Mouse (Mus musculus) E14TG2a.4 (cell line): ENCODE results near the gene Abhd16a.

Source experiments
- H3K27me3 ChIP-seq: 2 replicates; pipeline ENCODE4 v1.6.1; 2014; ENCODE audit warnings: low read length, control low read depth; ENCODE audit not compliant: insufficient read depth
- H3K36me3 ChIP-seq: 2 replicates; pipeline ENCODE4 v1.6.1; 2014; ENCODE audit warnings: low read length, control low read depth; ENCODE audit not compliant: insufficient read depth
- H3K4me1 ChIP-seq: replicated peaks from 2 replicates; pipeline ENCODE4 v1.6.1; 2014; ENCODE audit warnings: low read depth, low read length, control low read depth
- H3K4me3 ChIP-seq: replicated peaks from 2 replicates; pipeline ENCODE4 v1.5.1; 2014; ENCODE audit warnings: mild to moderate bottlenecking, low read length
- H3K9me3 ChIP-seq: 2 replicates; pipeline ENCODE4 v1.6.1; 2014; ENCODE audit warnings: low read length, control low read depth
- CTCF ChIP-seq: conservative IDR thresholded peaks from 2 replicates; pipeline ENCODE4 v1.5.1; 2014; ENCODE audit warnings: low read length
- NANOG ChIP-seq: IDR thresholded peaks from 2 replicates; pipeline ENCODE4 v1.6.1; 2014; ENCODE audit warnings: borderline replicate concordance, low read length, mixed read lengths
- POU5F1 ChIP-seq: IDR thresholded peaks from 2 replicates; pipeline ENCODE4 v1.6.1; 2014; ENCODE audit warnings: low read length, borderline replicate concordance

The Abhd16a gene

DNA sequence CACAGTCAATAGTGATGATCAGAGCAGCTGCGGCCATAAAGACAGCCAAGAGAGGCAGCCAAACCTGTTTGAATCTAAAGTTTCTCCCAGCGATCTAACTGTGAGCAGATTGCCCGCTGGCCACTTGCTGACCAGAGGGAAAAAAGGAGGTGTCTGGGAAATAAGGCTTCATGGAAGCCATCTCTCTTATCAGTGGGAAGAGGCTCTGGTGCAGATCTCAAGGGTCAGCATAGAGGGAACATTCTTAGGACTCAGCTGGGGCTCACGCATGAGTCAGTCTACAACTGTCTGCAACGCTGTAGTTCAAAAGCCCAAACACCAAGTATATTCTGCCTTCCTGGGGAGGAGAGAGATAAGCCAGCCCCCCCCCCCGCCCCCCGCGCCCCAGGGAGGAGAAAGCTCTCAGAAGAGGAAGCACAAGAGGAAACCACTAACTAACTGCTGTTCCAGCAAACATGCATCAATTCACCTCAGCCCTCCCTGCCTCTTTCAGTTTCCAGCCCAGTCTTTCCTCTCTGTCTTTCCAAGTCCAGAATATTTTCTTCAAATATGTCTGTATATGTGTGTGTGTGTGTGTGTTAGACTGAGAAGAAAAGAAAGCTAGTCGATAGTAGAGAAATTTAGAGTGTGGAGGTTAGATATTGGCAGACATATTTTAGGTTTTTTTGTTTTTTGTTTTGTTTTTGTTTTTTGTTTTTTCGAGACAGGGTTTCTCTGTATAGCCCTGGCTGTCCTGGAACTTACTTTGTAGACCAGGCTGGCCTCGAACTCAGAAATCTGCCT is 40.7 kb upstream of the Abhd16a start:
- Histone ChIP-seq H3K4me3 (no peak overlapping the region), H3K36me3 (peaks cover 12% of the 10 kb centered on the region), H3K27me3 (peaks cover 26% of the 10 kb centered on the region), H3K4me1 (peaks cover 75% of the 10 kb centered on the region), H3K9me3 (no peaks in the 10 kb centered on the region)
- no peak for TF ChIP-seq CTCF
- TF ChIP-seq POU5F1: no peak
- no peak for TF ChIP-seq NANOG

DNA sequence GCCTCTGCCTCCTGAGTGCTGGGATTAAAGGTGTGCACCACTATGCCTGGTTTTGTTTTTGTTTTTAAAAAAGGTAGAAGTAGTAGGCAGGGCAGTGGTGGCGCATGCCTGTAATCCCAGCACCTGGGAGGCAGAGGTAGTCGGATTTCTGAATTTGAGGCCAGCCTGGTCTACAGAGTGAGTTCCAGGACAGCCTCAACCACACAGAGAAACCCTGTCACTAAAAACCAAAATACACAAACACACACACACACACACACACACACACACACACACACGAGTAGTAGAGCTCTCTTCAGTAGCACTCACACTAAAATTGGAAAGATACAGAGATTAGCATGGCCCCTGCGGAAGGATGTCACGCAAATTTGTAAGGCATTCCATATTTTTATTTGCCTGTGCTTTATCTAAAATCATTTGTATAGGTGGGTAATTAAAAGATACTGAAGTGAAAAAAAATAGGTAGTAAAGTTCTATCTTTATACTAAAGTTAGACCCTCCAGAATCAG is 40.1 kb upstream of the Abhd16a start:
- H3K9me3 ChIP-seq: no peaks in the 10 kb centered on the region
- peaks cover 20% of the 10 kb centered on the region for H3K27me3 ChIP-seq
- peaks cover 80% of the 10 kb centered on the region for H3K4me1 ChIP-seq
- H3K4me3 ChIP-seq: peak overlapping the region; percentile 80; the same call in 1 of the 2 replicates
- H3K36me3 ChIP-seq: peaks cover 18% of the 10 kb centered on the region
- no peak for TF ChIP-seq NANOG
- TF ChIP-seq POU5F1: no peak
- no peak for TF ChIP-seq CTCF

GRCm38 (mm10) chr17:35049561-35050016 is 39.5 kb upstream of the Abhd16a start, which contains the start of gene Clic1:
Clic1 (plus strand) TSS chr17:35049966.
- Histone ChIP-seq H3K27me3 (peaks cover 14% of the 10 kb centered on the region), H3K4me3 (peak within 1 kb of the TSS; percentile 80), H3K36me3 (peaks cover 24% of the 10 kb centered on the region), H3K9me3 (no peaks in the 10 kb centered on the region), H3K4me1 (peaks cover 84% of the 10 kb centered on the region)
- TF ChIP-seq CTCF (no peak), NANOG (no peak), POU5F1 (no peak)

DNA sequence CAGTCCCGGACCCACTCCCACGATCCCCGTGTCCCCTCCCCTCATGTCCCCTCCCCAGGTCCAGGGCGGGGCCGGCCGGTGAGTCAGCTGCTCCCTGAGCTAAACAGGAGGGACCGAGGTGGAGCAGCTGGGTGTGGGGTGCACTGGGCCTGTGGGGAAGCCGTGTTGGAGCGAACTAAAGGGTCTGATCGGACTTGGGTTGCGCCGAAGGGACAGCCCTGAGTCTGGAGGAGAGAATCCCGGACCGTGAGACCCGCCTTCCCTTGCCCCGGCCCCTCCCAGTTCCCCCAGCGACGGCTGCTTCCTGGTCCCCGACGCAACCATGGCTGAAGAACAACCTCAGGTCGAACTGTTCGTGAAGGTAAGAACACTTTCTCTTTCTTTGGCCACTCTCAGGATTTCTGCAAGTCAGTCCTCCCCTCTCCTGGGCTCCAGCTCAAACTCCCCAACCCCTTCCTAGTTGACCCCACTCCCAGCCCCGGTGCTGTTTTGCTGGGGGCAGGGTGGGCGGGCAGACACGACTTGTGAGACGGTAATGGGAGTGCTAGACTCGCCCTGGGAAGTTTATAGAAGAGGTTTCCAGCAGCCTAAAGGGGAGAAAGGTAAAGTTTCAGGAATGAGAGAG is 38.8 kb upstream of the Abhd16a start:
- H3K4me1 ChIP-seq: peaks cover 82% of the 10 kb centered on the region
- peaks cover 29% of the 10 kb centered on the region for H3K36me3 ChIP-seq
- peaks cover 7% of the 10 kb centered on the region for H3K27me3 ChIP-seq
- peak overlapping the region; percentile 80 for H3K4me3 ChIP-seq
- no peaks in the 10 kb centered on the region for H3K9me3 ChIP-seq
- no peak for TF ChIP-seq POU5F1
- TF ChIP-seq CTCF: no peak
- TF ChIP-seq NANOG: no peak

GRCm38 (mm10) chr17:35051156-35052086 is 37.6 kb upstream of the Abhd16a start:
- Histone ChIP-seq H3K4me3 (peak overlapping the region; percentile 80), H3K9me3 (no peaks in the 10 kb centered on the region), H3K4me1 (peaks cover 81% of the 10 kb centered on the region), H3K36me3 (peaks cover 41% of the 10 kb centered on the region), H3K27me3 (no peaks in the 10 kb centered on the region)
- no peak for TF ChIP-seq CTCF
- TF ChIP-seq NANOG: no peak
- no peak for TF ChIP-seq POU5F1

- Histone ChIP-seq H3K27me3 (no peaks in the 10 kb centered on the region), H3K4me3 (peak overlapping the region; percentile 80), H3K4me1 (peaks cover 75% of the 10 kb centered on the region), H3K9me3 (no peaks in the 10 kb centered on the region), H3K36me3 (peaks cover 48% of the 10 kb centered on the region)
- TF ChIP-seq NANOG (no peak), POU5F1 (no peak), CTCF (no peak)
Observed at GRCm38 (mm10) chr17:35052271-35052798, 36.7 kb upstream of the Abhd16a start.

- TF ChIP-seq POU5F1: no peak
- no peak for TF ChIP-seq CTCF
- TF ChIP-seq NANOG: no peak
- Histone ChIP-seq H3K4me3 (no peak overlapping the region), H3K9me3 (no peaks in the 10 kb centered on the region), H3K27me3 (peaks cover 6% of the 10 kb centered on the region), H3K36me3 (peaks cover 72% of the 10 kb centered on the region), H3K4me1 (peaks cover 69% of the 10 kb centered on the region)
Observed at GRCm38 (mm10) chr17:35055691-35056495, 33.2 kb upstream of the Abhd16a start.
